Mouse (Mus musculus) gastrocnemius, postnatal 14 days (tissue): ENCODE results near the gene Atoh8. TPM values are rescaled to one million over a fixed set of nuclear protein-coding genes. Genes with fewer than 3 reads are reported as not detected.

Experiments
- DNase-seq: peaks from one replicate; pipeline ENCODE4 v3.0.0; 2021; ENCODE audit warnings: mixed read lengths
- intact Hi-C: fragments of 180-260 bp; cut with DNase I; formaldehyde crosslinking; loops from one replicate; pipeline ENCODE4 v1.15.1; 2025; ENCODE audit warnings: low total_unique reads
- total RNA-seq, 2 experiments: library from RNA; stranded (reverse); gene quantifications; 2 replicates each; pipeline ENCODE4 v1.2.3; 2021

The Atoh8 gene
- total RNA-seq, 2 experiments from 2014 or later: 5.3 to 7.1 TPM

DNA sequence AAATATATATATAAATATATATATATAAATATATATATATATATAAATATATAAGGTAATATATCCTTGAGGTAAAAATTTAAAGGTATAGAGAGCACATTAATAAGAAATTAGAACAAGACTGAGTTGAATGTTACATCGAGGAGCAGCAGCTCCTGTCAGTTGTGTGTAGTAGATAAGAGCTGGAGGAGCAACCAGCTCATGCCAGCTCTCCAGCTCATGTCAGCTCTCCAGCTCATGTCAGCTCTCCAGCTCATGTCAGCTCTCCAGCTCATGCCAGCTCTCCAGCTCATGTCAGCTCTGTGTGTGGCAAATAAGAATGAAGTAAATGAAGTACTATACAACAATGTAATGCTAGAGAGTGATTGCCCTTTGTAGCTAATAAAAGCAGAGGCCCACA, 62.0 kb downstream of the Atoh8 start:
- intact Hi-C loops: no loop called here
- DNase-seq: no peak

DNA sequence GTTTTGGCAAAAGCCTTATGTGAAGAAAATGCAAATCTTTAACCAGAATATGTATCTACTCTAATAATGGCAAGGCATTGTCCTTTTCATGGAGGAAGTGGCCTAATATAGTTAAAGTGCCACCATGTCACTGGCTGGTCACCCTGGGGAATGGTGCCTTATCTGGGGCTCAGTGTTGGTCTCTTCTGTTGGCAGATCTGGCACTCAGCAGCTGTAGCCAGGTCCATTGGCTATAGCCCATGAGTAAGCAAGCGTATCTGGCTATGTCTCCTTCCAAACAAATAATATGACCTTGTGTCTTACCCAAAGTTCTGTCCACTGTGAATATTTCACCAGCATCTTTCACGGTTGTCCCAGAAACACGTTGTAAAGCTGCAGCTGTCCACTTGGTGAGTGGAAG, 64.0 kb downstream of the Atoh8 start:
- intact Hi-C loops: no loop called here
- DNase-seq: no peak

DNA sequence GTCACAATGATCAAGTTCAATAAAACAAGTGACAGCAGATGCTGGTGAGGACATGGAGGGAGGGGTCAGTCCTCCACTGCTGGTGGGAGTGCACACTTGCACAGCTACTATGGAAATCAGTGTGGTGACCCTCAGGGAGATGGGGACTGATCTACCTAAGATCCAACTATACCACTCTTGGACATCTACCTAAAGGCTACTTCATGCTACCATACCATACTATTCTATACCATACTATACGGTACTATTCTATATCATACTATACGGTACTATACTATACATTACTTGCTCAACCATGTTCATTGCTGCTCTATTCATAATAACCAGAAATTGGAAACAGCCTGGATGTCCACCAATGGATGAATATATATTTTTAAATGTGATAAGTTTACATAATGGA, 69.5 kb downstream of the Atoh8 start:
- intact Hi-C loops: loop anchor here (5.0 kb wide), 1 partner anchor 234 kb away; no protein-coding TSS in a partner anchor
- DNase-seq: no peak

DNA sequence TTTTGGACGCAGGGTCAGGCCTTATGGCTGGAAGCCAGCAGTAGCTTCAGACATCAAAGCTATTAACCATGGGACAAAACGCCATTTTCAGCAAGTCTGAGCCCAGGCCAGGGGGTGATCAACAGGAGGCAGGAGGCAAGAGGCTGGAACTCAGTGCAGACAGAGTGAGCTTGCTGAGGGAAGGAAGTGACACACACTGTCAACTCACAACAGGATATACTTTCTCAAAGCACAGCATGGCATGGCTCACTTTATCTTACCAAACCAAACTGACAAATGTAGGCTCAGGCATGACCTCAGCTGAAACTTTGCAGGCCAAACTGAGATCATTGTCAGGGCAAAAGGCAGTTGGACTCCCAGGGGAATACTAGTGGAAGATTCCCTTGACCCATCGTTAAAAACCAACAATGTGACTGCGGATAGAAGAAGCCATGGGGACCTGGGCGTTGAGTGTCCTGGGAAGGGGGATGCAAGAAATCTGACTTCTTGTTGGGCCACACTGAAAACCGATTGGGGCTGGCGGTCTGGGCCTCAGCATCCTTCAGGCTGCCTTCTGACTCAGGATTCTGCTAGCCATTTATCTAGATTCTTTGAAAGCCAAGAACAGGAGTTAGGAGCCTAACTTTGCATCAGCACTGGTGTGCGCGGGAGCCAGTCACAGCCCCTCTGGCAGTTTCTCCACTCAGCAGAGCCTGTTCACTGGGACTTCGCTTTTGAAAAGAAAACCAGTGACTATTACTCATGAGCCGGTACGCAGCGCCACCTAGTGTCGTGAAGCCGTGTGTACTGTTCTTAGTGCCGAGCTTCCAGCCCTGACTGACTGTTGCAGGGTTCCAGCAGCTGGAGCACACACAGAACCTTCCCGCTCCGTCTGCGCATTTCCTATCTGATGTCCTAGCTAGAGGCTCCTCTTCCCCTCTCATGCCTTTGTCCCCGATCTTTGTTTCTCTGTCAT, 70.8 kb downstream of the Atoh8 start:
- peak; percentile 85 for DNase-seq
- intact Hi-C loops: loop anchor here (5.0 kb wide), 1 partner anchor 232 kb away; no protein-coding TSS in a partner anchor

DNA sequence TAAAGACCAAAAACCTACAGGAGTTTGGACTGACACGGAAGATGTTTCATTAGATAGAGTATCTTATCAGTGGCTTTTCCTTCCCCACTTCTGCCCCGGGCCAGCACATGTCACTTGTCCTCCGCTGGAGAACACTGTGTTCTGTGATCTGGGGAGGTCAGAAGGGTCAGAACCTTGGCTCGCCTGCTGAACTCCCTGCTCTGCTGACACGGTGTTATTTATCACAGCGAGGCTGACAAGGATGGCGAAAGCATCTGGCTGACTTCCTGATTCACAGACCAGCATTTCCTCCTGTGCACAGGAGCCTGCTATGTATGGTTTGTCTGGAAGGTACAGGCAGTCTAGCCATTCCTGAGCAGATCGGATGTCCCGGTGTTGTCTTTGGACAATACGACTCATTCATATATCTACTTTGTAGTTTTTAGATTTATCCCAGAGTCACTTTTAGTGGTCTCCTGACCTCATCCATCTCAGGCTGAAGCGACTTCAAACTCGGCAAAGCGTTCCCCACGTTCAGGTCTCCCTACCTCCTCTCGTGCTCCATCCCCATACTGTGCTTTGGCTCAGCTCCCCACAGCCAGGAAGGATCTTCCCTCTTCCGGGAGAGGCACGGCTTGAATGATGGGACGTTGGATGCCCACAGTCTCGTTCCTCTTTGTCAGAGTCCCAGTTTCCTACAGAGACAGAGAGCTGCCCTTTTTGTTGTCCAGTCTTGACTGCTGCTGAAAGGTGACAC, 73.1 kb downstream of the Atoh8 start:
- DNase-seq: no peak
- intact Hi-C loops: no loop called here

DNA sequence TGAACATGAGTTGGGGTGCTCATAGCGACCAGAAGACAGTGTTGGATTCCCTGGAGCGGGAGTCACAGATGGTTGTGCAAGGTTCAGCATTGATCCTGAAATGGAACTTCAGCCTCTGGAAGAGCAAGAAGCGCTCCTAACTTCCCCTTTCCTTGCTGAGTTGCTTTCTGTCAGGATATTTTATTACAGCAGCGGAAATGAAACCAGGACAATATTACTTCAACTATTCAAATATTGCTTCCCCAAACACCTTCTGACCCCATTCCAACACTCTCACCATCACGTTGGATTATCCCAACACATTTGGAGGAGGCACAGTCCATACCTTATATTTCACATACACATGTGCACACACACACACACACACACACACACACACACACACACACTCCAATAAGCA, 73.6 kb downstream of the Atoh8 start:
- intact Hi-C loops: no loop called here
- DNase-seq: no peak

DNA sequence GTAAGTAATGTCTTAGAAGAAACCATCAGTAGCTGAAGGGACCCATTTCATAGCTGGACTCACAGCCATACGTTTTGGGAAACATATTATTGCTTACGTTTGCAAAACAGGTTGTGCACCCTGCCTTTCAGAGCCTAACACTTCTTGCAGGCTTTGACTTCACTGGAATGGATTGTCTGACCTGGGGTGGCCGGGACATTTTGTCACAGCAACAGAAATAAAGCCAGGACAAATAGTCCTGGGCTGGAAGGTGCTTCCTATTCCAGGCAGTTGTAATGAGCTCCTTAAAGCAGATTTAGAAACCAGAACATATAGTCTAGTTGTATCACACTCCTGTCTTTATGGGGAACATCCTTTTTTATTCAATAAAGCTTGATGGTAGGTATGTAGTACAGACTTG, 74.4 kb downstream of the Atoh8 start:
- intact Hi-C loops: no loop called here
- no peak for DNase-seq

DNA sequence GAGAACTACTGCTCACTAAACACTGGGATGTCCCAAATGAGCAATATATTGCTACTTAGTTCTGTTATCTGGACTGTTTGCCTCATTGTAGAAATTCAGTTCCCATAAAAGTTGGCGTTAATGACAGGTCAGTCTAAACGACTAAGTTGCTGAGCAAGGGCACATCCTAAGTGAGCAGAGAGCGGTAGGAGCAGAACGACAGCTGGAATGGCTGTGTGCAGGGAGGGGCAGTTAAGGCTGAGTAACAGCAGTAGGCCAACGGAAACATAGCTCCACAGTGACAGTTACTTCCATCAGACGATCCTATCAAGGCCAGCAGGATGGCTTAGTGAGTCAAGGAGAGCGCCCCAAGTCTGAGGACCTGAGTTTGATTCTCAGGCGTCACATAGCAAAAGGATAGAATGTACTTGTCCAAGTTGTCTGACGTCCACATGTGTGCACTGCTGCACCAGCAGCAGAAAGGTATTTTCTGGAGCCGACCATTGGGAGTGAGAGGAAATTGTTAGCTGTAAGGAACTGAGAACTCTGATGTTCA, 75.4 kb downstream of the Atoh8 start:
- intact Hi-C loops: loop anchor here (10.0 kb wide), 1 partner anchor 55 kb away; no protein-coding TSS in a partner anchor
- no peak for DNase-seq

DNA sequence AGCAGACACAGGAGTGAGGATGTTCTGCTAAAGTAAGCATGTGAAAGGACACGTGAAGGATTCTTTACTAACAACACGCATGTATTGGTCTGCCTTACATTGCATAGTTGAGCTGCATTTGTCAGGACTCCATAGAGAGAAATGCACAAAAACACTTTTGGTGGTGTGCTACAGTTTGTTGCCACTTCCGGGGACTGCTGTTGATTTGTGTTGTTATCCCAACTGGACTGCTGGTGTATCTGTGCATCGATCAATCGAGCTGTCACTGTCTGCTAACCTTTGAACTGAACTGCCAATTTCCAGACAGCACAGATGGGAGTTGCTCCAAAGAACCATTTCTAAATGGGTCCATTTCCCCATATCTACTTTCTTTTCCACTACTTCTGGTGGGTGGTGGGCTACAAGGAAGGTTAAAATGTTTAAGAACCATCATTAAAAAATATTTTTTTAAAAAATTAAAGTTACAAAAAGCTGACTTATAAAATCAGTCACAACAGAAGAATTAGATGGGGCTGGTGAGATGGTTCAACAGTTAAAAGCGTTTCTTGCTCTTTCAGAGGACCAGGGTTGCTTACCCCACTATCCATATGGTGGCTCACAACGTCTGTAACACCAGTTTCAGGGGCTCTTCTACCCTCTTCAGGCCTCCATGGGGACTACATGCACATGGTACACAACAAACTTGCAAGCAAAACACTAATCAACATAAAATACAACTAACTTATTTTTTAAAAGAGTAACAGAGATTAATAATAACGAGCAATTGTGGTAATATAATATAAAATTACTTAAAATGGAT, 76.2 kb downstream of the Atoh8 start:
- intact Hi-C loops: loop anchor here (10.0 kb wide), 1 partner anchor 54 kb away; no protein-coding TSS in a partner anchor
- DNase-seq: no peak

Other genes starting within 250 kb of the Atoh8 start
- 10 to 100 TPM; 83.7 to 88.8 TPM for gene St3gal5, start 138.0 kb downstream of the Atoh8 start, total RNA-seq
- gene Sftpb, start 69.0 kb upstream of the Atoh8 start, total RNA-seq: not detected
- 10 to 100 TPM; 16.7 to 17.2 TPM for gene Usp39, start 109.6 kb upstream of the Atoh8 start, total RNA-seq
- 10 to 100 TPM; 11.4 TPM for gene 0610030E20Rik, start 111.7 kb upstream of the Atoh8 start, total RNA-seq
- 10 to 100 TPM in 1 of 2 experiments, 1 to 10 TPM in 1; 9.1 to 12.5 TPM for gene Tmem150a, start 119.9 kb upstream of the Atoh8 start, total RNA-seq
- 10 to 100 TPM; 31.2 to 31.7 TPM for gene Rnf181, start 131.4 kb upstream of the Atoh8 start, total RNA-seq
- 10 to 100 TPM; 60.9 to 79.6 TPM for gene Vamp5, start 144.9 kb upstream of the Atoh8 start, total RNA-seq
- 10 to 100 TPM; 51.8 to 52.7 TPM for gene Vamp8, start 155.1 kb upstream of the Atoh8 start, total RNA-seq
- 10 to 100 TPM; 15.0 to 15.5 TPM for gene Ggcx, start 178.7 kb upstream of the Atoh8 start, total RNA-seq
- 100 to 1,000 TPM; 202 to 277 TPM for gene Mat2a, start 204.0 kb upstream of the Atoh8 start, total RNA-seq